Mouse (Mus musculus) lung, postnatal 0 days (tissue): ENCODE data around the gene Slc7a5. TPM values are rescaled to one million over a fixed set of nuclear protein-coding genes. Genes with fewer than 3 reads are reported as not detected.

Experiments used
- ATAC-seq: fragments of 200-750 bp; cut with Nextera tagmentation; 2 replicates; pipeline ENCODE4 v1.8.0; 2017; ENCODE audit warnings: moderate library complexity
- DNase-seq: peaks from one replicate; pipeline ENCODE4 v3.0.0-alpha.2; 2016; ENCODE audit warnings: low spot score
- H3K27ac ChIP-seq: fragments of 300-500 bp; sonication (generic); 2 replicates; pipeline ENCODE4 v1.5.1; 2014; ENCODE audit warnings: antibody characterized with exemption, mild to moderate bottlenecking, low read length, mixed read lengths
- H3K27me3 ChIP-seq: fragments of 300-500 bp; sonication (generic); replicated peaks from 2 replicates; pipeline ENCODE4 v1.6.1; 2014; ENCODE audit warnings: low read length, mixed read lengths; ENCODE audit not compliant: insufficient read depth
- H3K36me3 ChIP-seq: fragments of 300-500 bp; sonication (generic); 2 replicates; pipeline ENCODE4 v1.6.1; 2014; ENCODE audit warnings: low read length, mixed read lengths; ENCODE audit not compliant: insufficient read depth
- H3K4me1 ChIP-seq: fragments of 300-500 bp; sonication (generic); 2 replicates; pipeline ENCODE4 v1.6.1; 2014; ENCODE audit warnings: antibody characterized with exemption, low read depth, low read length, mixed read lengths; ENCODE audit not compliant: insufficient read depth
- H3K4me2 ChIP-seq: fragments of 300-500 bp; sonication (generic); replicated peaks from 2 replicates; pipeline ENCODE4 v1.6.1; 2014; ENCODE audit warnings: low read depth, mild to moderate bottlenecking, low read length, moderate library complexity, mixed read lengths
- H3K4me3 ChIP-seq: fragments of 300-500 bp; sonication (generic); 2 replicates; pipeline ENCODE4 v1.5.1; 2014; ENCODE audit warnings: low read depth, low read length
- H3K9ac ChIP-seq: fragments of 300-500 bp; sonication (generic); replicated peaks from 2 replicates; pipeline ENCODE4 v1.6.1; 2014; ENCODE audit warnings: low read depth, mild to moderate bottlenecking
- H3K9me3 ChIP-seq: fragments of 300-500 bp; sonication (generic); 2 replicates; pipeline ENCODE4 v1.6.1; 2016; ENCODE audit warnings: low read length, mixed read lengths
- CTCF ChIP-seq: IDR thresholded peaks from 2 replicates; pipeline ENCODE4 v1.5.1; 2016; ENCODE audit warnings: antibody characterized with exemption, mild to moderate bottlenecking
- EP300 ChIP-seq: IDR thresholded peaks from 2 replicates; pipeline ENCODE4 v1.6.1; 2016; ENCODE audit warnings: antibody characterized with exemption, mild to moderate bottlenecking, control low read depth
- WGBS: fragments of 180-500 bp; shearing (Covaris S2); extraction: QIAGEN DNeasy Blood & Tissue Kit; methylation state at CpG from one replicate; pipeline ENCODE4 v1.1.7; 2014; 5-methylcytosine and 5-hydroxymethylcytosine counted together
- polyA plus RNA-seq: library from polyadenylated mRNA; unstranded; fragments of >200 nt; fragmentation: Nextera tagmentation; extraction: Ambion mirVana; gene quantifications from 2 replicates; pipeline ENCODE4 v1.2.1, GENCODE M21; 2015

Gene Slc7a5
- polyA plus RNA-seq, 1 experiment from 2014 or later, result 7.5 TPM

- Histone ChIP-seq H3K4me1 (no peaks in the 10 kb centered on the region), H3K4me3 (no peak overlapping the region), H3K27me3 (no peaks in the 10 kb centered on the region), H3K9me3 (no peaks in the 10 kb centered on the region), H3K36me3 (no peaks in the 10 kb centered on the region), H3K4me2 (no peak overlapping the region), H3K9ac (no peak overlapping the region), H3K27ac (no peak overlapping the region)
- ATAC-seq (no peak), DNase-seq (no peak)
- TF ChIP-seq CTCF, result no peak
- TF ChIP-seq EP300, result no peak
- 72% methylated on average over 12 of the region's 12 CpGs for WGBS
Observed at GRCm38 (mm10) chr8:121932026-121932667, 24.7 kb upstream of the Slc7a5 start.

GRCm38 (mm10) chr8:121931571-121931970, 24.1 kb upstream of the Slc7a5 start:
- Histone ChIP-seq H3K9ac (no peak overlapping the region), H3K27me3 (no peaks in the 10 kb centered on the region), H3K4me1 (no peaks in the 10 kb centered on the region), H3K4me2 (no peak overlapping the region), H3K9me3 (no peaks in the 10 kb centered on the region), H3K4me3 (no peak overlapping the region), H3K36me3 (no peaks in the 10 kb centered on the region), H3K27ac (no peak overlapping the region)
- 76% methylated on average over 7 of the region's 7 CpGs for WGBS
- no peak for TF ChIP-seq CTCF
- TF ChIP-seq EP300, result no peak
- DNase-seq, result no peak
- no peak for ATAC-seq

- Histone ChIP-seq H3K9me3 (no peaks in the 10 kb centered on the region), H3K27me3 (no peaks in the 10 kb centered on the region), H3K4me2 (no peak overlapping the region), H3K36me3 (no peaks in the 10 kb centered on the region), H3K4me1 (no peaks in the 10 kb centered on the region), H3K9ac (no peak overlapping the region), H3K27ac (no peak overlapping the region), H3K4me3 (no peak overlapping the region)
- TF ChIP-seq CTCF (no peak), EP300 (no peak)
- ATAC-seq (no peak), DNase-seq (no peak)
- WGBS, result 85% methylated on average over 4 of the region's 4 CpGs
Observed at GRCm38 (mm10) chr8:121930047-121930446, 22.6 kb upstream of the Slc7a5 start.

- Histone ChIP-seq H3K9me3 (no peaks in the 10 kb centered on the region), H3K4me1 (peaks cover 2% of the 10 kb centered on the region; the same call in 1 of the 2 replicates), H3K27ac (no peak overlapping the region), H3K27me3 (no peaks in the 10 kb centered on the region), H3K4me3 (no peak overlapping the region), H3K36me3 (no peaks in the 10 kb centered on the region), H3K4me2 (no peak overlapping the region), H3K9ac (no peak overlapping the region)
- peak; percentile 76 for DNase-seq
- WGBS, result 30% methylated on average over 8 of the region's 8 CpGs
- peak; percentile 71 for ATAC-seq
- TF ChIP-seq EP300 (no peak), CTCF (peak; percentile 75)
Observed at GRCm38 (mm10) chr8:121927316-121927715, 19.8 kb upstream of the Slc7a5 start.

- peaks cover 9% of the 10 kb centered on the region for H3K4me1 ChIP-seq
- H3K4me2 ChIP-seq, result no peak overlapping the region
- DNase-seq (no peak), ATAC-seq (no peak)
- 60% methylated on average over 8 of the region's 8 CpGs for WGBS
- H3K9ac ChIP-seq, result no peak overlapping the region
- H3K9me3 ChIP-seq, result no peaks in the 10 kb centered on the region
- H3K27ac ChIP-seq, result no peak overlapping the region
- no peak for TF ChIP-seq CTCF
- no peak for TF ChIP-seq EP300
- no peaks in the 10 kb centered on the region for H3K27me3 ChIP-seq
- no peak overlapping the region for H3K4me3 ChIP-seq
- no peaks in the 10 kb centered on the region for H3K36me3 ChIP-seq
Observed at GRCm38 (mm10) chr8:121926266-121926665, 18.8 kb upstream of the Slc7a5 start.

GRCm38 (mm10) chr8:121925624-121926023, 18.1 kb upstream of the Slc7a5 start:
- WGBS, result 25% methylated on average over 10 of the region's 10 CpGs
- H3K4me1 ChIP-seq, result peaks cover 9% of the 10 kb centered on the region
- TF ChIP-seq EP300 (no peak), CTCF (peak; percentile 96)
- DNase-seq, result peak; percentile 87
- no peaks in the 10 kb centered on the region for H3K27me3 ChIP-seq
- ATAC-seq, result no peak
- H3K9ac ChIP-seq, result no peak overlapping the region
- H3K36me3 ChIP-seq, result no peaks in the 10 kb centered on the region
- no peak overlapping the region for H3K27ac ChIP-seq
- no peak overlapping the region for H3K4me3 ChIP-seq
- H3K4me2 ChIP-seq, result no peak overlapping the region
- H3K9me3 ChIP-seq, result no peaks in the 10 kb centered on the region

- DNase-seq (no peak), ATAC-seq (no peak)
- WGBS, result 79% methylated on average over 5 of the region's 5 CpGs
- Histone ChIP-seq H3K4me3 (no peak overlapping the region), H3K36me3 (no peaks in the 10 kb centered on the region), H3K9ac (no peak overlapping the region), H3K4me1 (peaks cover 9% of the 10 kb centered on the region), H3K4me2 (no peak overlapping the region), H3K9me3 (no peaks in the 10 kb centered on the region), H3K27me3 (no peaks in the 10 kb centered on the region), H3K27ac (no peak overlapping the region)
- TF ChIP-seq EP300 (no peak), CTCF (no peak)
Observed at GRCm38 (mm10) chr8:121924681-121925080, 17.2 kb upstream of the Slc7a5 start.
